Mouse (Mus musculus): ENCODE measurements around the gene Mettl27.
"Not testable (repeated sequence)": the region's sequence is repeated elsewhere in the genome, so short reads cannot be mapped to it uniquely, and the experiment has no call there.

Gene Mettl27

DNA sequence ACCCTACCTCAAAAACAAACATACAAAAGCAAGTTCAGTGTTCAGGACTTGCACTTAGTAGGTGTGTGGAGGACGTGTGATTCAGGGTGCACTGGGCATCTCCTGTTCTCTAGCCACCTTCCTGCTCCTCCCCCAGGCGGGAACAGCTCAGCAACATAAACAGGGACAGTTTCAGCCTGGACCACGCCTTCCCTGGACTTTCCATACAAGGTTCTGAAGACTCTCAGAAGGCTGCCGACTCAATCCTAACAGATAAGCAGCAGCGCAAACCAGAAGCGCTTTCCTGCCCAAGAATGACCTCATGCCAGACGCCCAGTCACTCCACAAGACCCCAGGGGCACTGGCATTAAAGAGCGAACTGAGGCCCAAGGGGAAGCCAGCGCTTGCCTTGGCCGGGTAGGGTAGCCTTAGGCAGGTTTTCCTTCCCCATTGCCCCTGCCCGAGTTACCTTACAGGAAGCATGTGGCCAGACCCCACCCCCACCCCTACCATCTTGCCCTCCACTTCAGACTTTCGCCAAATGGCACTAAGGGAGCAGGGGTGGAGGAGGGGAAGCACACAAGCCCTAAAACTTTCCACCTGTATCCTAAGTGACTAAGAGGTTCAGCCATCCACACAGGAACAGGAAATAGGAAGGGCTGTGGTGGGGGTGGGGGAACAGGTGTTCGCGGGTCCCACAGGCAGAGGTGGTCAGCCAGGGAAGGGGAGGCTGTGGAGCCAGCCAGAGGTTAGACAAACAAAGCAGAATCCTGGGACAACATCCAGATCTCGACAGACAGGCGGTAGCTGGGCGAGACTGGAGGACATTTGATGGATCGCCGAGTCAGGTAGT is 19.1 kb downstream of the Mettl27 start:
- DNase-seq (ENCODE audit: low spot score), result no peak

DNA sequence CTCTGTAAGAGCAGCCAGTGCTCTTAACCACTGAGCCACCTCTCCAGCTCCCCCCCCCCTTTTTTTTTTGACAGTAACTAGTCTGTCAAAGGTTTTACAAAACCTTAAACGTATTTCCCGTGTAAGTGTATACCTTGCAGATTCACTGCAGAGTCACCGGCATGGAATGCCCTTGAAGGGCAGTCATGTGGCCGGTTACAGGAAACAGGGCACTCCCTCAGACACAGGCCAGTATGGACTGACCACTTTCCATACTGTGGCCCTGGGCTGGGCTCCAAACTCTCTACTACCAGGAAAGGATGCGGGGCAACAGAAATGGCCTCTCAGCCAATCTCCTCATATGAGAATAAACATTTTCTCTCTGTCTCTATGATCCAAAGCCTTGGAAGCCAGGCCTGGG is 23.3 kb downstream of the Mettl27 start:
- no peak for DNase-seq (ENCODE audit: low spot score)

DNA sequence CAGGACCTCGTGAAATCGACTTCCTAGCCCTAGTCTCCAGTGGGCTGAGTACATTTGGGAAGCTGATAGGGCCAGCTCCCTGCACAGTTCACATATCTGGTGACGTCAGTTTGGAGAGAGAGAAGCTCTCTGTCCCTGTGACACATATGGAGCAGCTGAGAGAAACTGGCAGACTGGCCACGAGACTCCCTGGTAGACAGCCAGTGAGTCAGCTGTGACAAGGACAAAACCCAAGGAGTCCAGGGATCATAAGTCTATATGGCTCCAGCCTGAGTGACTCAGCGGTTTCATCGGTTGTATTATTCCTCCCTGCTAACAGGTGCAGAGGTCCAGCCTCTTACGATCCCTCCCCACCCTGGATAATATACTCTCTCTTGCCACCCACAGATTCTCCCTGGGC is 26.9 kb downstream of the Mettl27 start:
- DNase-seq (ENCODE audit: low spot score), result no peak

DNA sequence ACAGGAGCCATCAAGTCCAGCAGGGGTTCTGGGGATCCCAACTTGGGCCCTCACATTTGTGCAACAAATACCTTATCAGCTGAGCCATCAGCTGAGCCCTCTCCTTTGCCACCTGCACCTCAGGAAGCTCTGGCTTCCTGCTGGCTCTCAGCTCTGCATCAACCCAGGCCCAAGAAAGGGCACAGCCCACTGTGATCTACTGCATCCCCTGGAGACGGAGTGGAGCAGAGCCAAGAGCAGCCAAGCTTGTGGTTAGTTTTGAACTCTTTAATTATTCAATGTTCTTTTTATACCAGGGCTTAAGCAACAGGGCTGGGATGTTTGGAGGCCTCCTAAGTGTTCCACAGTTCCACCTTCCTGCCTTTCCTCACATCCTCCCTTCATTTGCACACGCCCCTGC is 28.3 kb downstream of the Mettl27 start:
- no peak for DNase-seq (ENCODE audit: low spot score)

DNA sequence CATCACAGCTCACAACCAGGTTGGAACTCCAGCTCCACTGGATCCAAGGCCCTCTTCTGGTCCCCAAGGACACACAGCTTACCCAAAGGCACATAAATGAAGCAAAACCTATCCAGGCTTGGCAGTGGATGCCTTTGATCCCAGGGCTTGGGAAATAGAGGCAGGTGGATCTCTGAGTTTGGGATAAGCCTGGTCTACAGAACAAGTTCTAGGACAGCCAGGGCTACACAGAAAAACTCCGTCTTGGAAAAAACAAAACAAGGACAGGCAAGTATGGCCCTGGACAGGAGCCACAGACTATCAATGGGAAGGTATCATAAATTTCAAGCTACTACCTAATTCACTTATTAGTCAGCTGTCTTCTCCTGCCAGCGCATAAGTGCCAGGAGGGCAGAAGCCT is 29.4 kb downstream of the Mettl27 start:
- DNase-seq (ENCODE audit: low spot score), result no peak

DNA sequence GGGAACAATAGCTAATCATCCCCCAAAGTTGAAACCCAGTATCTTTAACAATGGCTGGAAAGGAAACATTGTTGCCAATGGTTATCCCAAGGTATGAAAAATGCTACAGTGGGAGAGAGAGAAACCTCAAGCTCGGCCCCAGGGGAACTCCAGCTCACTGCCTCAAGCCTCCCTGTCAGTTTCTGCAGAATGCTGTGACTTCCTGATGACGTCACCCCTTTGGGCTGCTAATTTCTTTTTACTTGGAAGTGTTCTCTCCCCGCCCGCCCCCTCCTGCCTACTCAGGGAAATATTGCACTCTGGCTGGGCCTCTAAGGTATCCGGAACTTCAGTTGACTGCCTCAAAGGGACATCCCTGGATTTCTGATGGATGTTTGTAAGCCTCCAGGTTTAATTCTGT is 31.4 kb downstream of the Mettl27 start:
- DNase-seq (ENCODE audit: low spot score), result no peak

DNA sequence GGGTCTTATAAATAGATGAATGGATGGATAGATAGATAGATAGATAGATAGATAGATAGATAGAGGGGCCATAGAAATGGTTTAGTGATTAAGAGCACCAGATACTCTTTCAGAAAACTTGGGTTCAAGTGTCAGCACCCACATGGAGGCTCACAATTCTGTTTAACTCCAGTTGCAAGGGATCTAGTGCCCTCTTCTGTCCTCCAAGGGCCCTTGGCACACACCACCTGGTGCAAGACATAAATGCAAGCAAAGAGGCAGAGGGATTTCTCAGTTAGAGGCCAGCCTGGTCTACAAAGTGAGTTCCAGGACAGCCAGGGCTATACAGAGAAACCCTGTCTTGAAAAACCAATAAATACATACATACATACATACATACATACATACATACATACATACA is 32.5 kb downstream of the Mettl27 start:
- not testable (repeated sequence) for DNase-seq (ENCODE audit: low spot score)

DNA sequence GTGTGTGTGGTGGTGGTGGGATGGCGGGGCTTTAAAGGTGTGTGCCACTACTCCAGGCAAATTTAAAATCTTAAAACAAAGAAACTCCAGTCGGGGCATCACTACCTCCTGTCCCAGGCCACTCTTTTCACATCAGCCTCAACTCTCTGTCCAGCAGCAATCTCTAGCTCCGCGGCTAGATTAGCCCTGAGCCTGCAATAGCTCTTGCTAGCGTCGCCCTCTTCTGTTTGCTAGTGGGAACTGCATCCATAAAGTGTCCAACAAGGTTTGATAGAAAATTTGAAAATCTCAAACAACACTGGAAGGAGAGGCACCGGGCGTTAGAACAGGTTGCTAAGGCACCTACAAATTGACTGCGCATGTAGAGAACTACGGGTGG is 33.3 kb downstream of the Mettl27 start:
- peak; percentile 78 for DNase-seq (ENCODE audit: low spot score)

DNA sequence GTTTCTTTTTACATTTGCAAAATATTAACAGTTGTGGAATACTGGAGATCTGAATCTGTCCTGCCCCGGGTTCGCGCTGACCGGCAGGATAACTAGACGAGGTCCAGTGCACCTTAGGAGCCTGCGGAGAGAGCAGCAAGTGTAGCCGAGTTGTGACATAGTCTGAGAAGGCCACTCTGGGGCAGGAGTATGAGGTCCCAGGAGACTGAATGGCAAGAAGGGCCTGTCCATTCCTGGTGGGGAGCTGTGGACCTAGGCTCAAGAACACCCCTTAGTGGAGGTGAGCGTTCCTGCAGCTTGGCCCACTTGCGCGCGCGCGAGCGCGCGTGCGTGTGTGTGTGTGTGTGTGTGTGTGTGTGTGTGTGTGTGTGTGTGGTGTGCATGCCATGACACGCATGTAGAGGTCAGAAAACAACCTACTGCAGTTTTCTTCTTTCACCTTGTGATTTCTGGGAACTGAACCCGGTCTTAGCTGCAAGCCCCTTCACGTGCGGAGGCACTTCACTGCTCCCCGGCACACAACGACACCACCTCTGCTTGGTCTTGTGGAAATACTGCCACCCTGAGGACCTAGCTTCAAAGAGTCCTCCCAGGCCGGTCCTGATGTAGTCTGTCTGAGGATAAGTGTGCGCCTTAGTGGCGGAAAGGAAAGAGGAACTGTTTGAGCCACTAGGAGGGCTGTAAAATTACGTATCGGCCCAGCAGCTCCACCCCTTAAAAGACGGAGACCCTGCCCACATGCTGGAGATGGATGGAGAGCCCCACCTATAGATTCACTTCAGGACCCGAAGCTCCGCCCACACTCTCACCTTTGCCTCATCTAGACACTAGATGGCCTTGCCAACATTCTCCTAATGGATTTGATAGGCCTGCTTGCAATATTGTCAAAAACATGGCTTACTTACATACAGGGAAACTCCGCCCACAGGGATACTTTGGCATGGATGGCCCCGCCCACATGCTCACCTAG is 34.0 kb downstream of the Mettl27 start:
- peak; percentile 52 for DNase-seq (ENCODE audit: low spot score)

DNA sequence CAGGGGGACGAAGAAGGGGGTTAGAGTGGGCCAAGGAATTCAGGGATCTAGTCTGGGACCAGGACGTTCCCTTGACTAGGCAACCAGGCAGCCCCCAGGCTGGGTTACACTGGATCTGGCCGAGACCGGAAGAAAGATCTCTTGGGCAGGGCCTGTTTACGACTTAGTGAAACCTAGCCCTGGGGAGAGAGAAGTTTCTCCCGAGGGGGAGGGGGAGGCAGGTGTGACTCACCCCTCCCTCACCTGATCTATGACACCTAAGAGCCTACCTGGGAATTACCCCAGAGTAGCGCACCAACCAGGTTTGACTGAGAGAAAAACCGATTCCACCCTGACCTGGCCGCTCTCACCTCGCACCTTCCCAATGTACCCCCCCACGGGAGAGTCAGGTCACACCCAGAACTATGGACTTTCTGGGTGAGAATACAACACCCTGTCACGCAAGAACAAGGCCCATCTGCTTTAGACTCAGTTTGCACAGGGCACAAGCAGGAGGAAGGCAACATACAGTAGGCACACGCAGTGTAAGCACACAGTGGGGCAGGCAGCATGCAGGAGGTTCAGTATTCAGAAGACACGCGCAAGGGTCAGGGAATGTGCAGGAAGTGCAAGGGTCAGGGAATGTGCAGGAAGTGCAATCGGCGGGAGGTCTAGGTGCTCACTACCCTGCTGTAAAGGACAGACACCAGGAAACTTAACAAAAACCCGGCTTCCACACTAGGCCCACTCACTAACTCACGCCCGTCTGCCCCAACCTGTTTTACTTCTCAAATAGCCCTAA is 35.2 kb downstream of the Mettl27 start:
- no peak for DNase-seq (ENCODE audit: low spot score)

DNA sequence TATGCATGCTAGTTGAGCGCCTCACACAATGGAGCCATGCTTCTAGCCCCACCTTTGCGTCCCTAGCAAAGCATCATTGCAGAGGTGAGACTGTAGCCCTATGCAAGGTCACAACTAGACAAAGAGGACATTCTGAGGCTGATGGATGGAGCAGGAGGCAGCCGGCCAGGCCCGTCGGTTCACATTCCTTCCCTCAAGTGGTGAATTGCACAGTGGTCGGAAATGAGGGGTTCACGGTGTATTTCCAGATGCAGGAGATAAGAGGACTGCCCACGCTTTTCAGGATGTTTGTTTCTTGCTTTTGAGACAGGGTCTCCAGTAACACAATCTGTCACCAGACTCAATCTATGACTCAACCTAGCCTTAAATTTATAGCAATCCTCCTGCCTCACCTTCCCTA is 38.5 kb downstream of the Mettl27 start:
- no peak for DNase-seq (ENCODE audit: low spot score)

DNA sequence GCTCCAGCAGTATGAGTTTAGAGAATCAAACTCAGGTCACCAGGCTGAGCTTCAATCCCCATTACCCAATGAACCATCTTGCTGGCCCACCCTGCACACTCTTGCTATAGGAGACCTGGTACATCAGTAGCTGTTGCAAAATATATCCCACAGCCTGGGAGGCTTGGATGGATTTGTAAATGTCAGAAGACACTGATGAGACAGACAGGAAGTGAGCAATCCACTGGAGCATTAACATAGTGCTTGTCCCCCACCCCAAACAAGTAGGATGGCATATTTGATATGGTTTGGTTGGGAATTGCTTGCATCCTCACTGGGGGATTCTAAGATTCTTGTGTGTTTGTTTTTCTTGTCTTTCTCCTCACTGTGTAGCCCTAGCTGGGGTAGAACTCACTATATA is 40.9 kb downstream of the Mettl27 start:
- DNase-seq (ENCODE audit: low spot score), result no peak

DNA sequence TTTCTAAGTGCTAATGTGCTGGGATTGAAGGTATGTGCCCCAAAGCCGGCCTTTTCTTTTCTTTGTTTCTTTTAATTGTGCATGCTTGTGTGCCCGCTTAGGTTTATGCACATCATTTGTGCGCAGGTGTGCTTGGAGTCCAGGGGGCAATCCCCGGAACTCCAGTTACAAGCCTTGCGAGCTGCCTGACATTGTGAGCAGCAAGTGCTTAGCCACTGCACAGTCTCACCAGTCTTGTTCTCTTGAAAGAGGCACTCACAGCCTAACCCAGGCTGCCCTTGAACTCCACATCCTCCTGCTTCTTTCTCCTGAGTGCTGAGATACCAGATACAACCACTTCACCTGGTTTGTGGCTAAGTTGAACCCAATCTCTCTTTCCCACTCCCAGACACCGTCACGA is 41.4 kb downstream of the Mettl27 start:
- DNase-seq (ENCODE audit: low spot score), result no peak

DNA sequence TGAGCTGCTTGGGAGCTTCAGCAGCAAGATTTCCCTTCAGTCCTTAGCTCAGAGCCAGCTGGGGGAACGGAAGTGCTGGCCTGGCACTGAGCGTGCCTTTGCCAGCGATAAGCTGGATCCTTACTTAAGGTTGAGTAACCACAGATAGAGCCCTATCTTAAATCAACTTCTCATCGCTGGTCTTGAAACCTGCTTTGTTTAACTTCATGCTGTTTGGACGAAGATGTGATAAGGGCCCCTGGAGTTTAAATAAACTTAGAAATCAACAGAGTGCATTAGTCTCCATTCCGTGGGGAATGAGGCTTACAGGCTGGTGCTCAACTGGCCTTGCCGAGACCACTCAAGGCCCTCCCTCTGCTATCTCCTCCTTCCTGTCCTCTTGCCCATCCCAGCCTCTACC is 42.1 kb downstream of the Mettl27 start:
- no peak for DNase-seq (ENCODE audit: low spot score)

DNA sequence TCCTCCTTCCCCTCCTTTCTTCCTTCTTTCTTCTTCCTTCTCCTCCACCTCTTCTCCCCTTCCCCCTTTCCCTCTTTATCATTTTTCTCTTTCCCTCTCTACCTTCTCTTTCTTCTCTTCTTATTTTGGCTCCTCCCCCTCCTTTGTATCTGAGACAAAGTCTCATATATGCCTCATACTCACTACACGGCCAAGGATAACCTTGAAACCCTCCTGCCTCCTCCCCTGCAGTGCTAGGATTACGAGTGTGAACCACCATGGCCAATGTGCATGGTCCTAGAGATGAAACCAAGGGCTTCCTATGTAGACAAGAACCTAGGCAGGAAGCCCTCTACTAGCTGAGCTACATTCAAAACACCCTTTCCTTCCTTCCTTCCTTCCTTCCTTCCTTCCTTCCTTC is 42.8 kb downstream of the Mettl27 start:
- no peak for DNase-seq (ENCODE audit: low spot score)

DNA sequence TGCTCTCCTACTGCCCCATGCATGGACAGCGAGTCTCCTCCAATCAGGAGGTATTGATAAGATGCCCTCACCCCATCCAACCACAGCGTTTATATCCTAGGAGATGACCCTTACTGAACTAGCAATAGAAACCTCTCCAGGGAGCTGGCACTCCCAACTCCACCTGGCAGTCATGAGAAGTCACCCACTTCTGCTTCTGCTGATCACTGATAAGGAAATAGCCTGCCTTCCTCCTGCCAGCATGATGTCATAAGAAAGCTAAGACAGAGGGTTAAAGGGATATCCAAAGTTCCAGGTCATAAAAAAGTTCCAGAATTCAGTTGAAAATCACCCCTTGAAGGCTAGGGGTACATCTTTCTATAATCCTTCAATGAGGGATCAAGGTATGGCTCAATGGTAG is 44.0 kb downstream of the Mettl27 start:
- DNase-seq (ENCODE audit: low spot score), result peak; percentile 44

DNA sequence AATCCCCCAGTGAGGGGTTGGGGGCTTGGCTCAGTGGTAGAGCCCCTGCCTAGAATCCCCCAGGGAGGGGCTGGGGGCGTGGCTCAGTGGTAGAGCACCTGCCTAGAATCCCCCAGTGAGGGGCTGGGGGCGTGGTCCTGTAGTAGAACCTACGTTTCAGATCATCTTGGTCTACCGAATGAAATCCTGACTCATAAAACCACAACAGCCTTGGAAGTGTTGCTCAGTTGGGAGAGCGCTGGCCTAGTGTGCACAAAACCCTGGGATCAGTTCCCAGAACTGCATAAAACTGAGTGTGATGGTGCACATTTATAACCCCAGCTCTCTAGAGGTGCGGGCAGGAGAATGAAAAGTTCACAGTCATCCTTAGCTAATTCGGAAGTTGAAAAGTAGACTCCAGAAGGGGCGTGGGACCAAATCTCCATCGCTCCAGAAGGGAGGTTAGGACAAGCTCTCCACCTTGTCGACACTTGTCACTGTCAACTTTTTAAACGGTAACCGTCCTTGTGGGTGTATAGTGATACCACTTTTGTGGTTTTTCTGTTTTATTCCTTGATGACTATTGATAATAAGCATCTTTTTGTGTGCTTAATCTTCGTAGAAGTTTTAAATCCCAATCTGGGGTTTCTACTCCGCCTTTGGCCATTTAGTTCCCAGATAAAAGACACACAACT is 44.5 kb downstream of the Mettl27 start:
- DNase-seq (ENCODE audit: low spot score), result no peak

DNA sequence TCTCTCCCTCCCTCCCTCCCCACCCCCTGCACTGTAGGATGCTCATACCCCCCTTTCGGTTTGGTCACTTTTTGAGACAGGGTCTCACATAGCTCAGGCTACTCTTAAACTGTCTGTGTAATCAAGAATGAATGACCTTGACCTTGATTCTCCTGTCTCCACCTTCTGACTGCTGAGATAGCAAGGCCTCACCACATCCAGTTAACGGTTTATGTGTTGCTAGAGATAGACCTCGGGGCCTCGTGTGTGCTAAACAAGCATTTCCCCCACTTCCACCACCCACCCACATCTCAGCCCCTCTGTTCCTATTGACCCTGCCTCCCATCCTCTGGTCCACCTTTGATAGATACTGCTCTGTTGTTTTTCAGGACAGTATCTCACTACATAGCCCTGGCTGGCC is 45.7 kb downstream of the Mettl27 start:
- DNase-seq (ENCODE audit: low spot score), result no peak

DNA sequence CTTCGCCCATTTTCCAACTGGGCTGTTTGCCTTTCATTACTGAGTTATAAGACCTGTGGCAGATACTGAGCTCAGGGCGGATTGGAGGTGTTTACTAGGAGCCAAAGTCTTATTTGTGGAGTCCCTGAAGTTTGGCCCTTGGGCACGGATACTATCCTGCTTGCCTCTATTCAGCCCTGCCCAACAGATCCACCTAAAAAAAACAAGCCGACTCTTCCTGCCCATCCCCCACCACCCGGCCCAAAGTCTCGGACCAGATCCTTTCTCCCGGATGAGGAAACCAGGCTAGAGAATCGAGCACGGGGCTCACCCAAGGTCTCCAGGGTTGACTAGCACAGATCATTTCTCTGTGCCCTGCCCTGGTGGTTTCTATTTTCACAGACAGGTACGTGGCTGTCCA is 49.0 kb downstream of the Mettl27 start:
- DNase-seq (ENCODE audit: low spot score), result no peak

DNA sequence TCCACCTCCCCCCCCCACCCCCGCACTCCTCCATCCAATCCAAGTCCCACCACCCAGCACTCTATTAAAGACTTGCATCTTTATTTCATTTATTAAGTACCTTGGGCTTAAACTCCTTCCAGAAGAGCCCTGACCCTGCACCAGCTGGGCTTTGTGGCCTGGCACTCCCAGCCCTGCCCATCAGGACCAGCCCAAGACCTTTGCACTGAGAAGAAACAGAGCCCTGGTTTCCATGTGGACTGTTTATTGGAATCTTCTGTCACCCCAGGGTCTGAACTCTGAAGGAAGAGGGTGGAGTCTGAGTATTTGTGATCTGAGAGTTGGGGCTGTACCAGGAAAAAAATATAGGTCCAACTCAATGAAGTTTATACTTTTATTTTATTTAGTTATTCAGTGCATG is 50.9 kb downstream of the Mettl27 start:
- DNase-seq (ENCODE audit: low spot score), result no peak

DNA sequence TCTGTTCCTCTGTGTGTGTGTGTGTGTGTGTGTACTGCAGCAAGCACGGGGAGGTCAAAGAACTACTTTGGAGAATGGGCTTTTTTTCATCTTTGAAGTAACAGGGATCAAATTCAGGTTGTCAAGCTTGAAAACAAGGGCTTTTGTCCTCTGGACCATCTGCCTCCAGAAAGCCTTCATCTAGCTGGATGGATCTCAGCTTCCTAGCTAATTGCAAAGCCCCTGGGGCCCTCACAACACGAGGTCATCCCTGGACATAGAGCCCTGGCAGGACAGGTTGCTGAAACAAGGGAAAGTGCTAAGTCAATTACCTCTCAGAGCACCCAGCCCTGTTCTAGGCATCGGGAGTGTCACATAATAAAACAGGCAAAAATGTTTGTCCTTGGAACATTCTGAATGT is 51.6 kb downstream of the Mettl27 start:
- DNase-seq (ENCODE audit: low spot score), result no peak
